22 mouse cellular contexts compared by ENCODE assay signal in genomic region chr9:119361416-119361815, GRCm38 (mm10). TPM values are rescaled to one million over a fixed set of nuclear protein-coding genes. Genes with fewer than 3 reads are reported as not detected.
"Had no signal": no experiment of that assay in that cellular context is flagged by ENCODE, and none has a peak within 500 bp of the region (broad histone marks: within the 10 kb centered on the region; RNA-seq: fewer than 3 reads in every experiment).

No protein-coding gene starts in this region.

- DNase-seq: left cerebral cortex, postnatal 4 days; liver; liver, embryonic 13.5 days; liver, postnatal 0 days; lung, adult 18-20 months; lung, adult 2 months; lung, embryonic 14.5 days; lung, postnatal 10 days; lung, postnatal 14 days; lung, postnatal 36 days; lung, postnatal 4 days; midbrain, embryonic 14.5 days had no signal

RNA-seq across cellular contexts. Expression of gene Slc22a14, which starts 3.9 kb away (rescaled TPM):
- total RNA-seq: left cerebral cortex, postnatal 10 days; left cerebral cortex, postnatal 14 days; left cerebral cortex, postnatal 25 days; left cerebral cortex, postnatal 36 days; left cerebral cortex, postnatal 4 days; liver, adult 2 months; megakaryocyte progenitor cell, adult 5-6 weeks; megakaryocyte, adult 5-6 weeks; megakaryocyte-erythroid progenitor cell, adult 5-6 weeks; midbrain, postnatal 0 days had no signal

RNA-seq across cellular contexts. Expression of gene Xylb, which starts 4.2 kb away (rescaled TPM):
- total RNA-seq: monocyte, adult 5-6 weeks had no signal
